Mouse (Mus musculus): Measurements from ENCODE around the gene Ugt1a5.

- TF ChIP-seq GATA1 (IDR thresholded peaks at IDR 0.05; ENCODE audit: low read depth, low read length), result no peak
- TF ChIP-seq MAX (IDR thresholded peaks at IDR 0.05; ENCODE audit: low read length), result no peak
- no peak for TF ChIP-seq HCFC1 (IDR thresholded peaks at IDR 0.05; ENCODE audit: low read depth, low read length)
Measured at GRCm38 (mm10) chr1:88243861-88244260, 78.0 kb downstream of the Ugt1a5 start.
